Mouse (Mus musculus) left cerebral cortex, adult 2 months (tissue): ENCODE data around the gene Dbndd1. TPM values are rescaled to one million over a fixed set of nuclear protein-coding genes. Genes with fewer than 3 reads are reported as not detected.

Experiments used
- DNase-seq, 2 experiments: peaks; one replicate each; pipeline ENCODE4 v3.0.0; 2021 to 2022; ENCODE audit warnings: low spot score in 2 of 2, mixed read lengths in 1 of 2; ENCODE audit errors: extremely low spot score in 1 of 2
- H3K27ac ChIP-seq: fragments of 200-600 bp; 2 replicates; pipeline ENCODE4 v1.8.1; 2022
- H3K4me3 ChIP-seq: fragments of 200-600 bp; 2 replicates; pipeline ENCODE4 v1.8.1; 2022
- CTCF ChIP-seq: fragments of 200-600 bp; IDR thresholded peaks from 2 replicates; pipeline ENCODE4 v1.8.1; 2022; ENCODE audit warnings: antibody characterized with exemption, mild to moderate bottlenecking, moderate library complexity
- intact Hi-C: fragments of 180-260 bp; cut with DNase I; formaldehyde crosslinking; loops from one replicate; pipeline ENCODE4 v1.15.1; 2025
- total RNA-seq, 2 experiments: library from RNA; stranded (reverse); gene quantifications; 2 replicates each; pipeline ENCODE4 v1.2.3; 2021

Dbndd1 gene
- total RNA-seq, 2 experiments from 2014 or later: 16.0 to 18.0 TPM

DNA sequence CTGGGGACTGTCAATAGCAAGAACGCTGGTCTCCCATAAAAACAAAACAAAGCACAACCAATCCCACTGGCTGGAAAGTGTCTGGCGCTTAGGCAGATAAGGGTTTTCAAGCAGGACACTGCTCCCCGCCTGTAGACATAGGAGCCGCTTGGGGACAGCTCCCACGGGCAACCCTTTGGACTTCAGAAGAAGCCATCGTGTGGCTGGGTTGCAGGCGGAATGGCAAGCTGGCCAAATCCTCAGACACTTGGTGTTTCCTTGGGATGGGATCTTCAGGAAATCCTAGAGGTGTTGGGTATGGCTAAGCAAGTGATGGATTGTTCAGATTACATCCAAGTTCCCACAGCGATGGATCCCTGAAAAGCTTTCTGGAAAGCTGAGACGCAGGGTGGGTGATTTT lies 1.1 kb downstream of the Dbndd1 start:
- DNase-seq: no peak
- intact Hi-C loops: no loop called here
- TF ChIP-seq CTCF: no peak
- H3K4me3 ChIP-seq: peak overlapping the region; percentile 74
- H3K27ac ChIP-seq: peak overlapping the region; percentile 83

DNA sequence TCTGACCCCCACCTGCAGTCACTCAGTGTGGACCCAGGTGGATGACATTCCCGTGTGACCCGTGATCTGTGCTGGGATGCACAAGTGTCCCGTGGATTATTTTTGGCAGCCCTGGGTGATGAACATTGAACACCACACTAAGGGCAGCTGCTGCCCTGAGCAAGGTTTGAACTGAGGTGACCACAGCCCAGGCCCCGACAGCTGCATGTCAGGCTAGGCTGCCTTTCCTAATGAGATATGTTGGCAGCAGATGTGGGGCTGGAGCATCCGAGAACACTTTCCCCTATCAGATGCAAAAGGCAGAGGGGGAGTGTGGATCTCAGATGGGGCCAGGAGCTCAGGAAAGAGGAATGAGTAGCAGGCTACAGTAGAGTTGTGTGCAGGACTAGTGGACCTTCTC lies 4.4 kb downstream of the Dbndd1 start:
- no peak overlapping the region for H3K4me3 ChIP-seq
- no peak for TF ChIP-seq CTCF
- no peak overlapping the region for H3K27ac ChIP-seq
- no peak for DNase-seq
- intact Hi-C loops: no loop called here

DNA sequence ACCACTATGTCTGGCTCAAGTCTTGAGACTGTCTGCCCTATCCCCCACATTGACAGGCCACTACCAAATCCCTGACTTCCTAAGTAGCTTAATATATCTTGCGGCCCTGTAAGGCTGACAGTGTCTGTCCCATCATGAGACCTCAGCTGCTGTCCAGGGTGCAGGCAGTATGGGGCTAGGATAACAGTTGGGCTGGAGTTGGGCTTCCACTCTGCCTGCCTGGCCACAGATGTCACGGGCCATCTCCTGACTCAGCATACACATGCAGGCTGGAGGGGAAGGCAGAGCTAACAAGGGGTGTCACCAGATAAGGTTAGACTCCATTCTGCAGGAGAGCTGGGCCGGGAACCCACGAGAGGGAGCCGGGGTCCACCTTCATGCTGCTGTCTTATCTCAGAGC lies 8.1 kb downstream of the Dbndd1 start:
- no peak overlapping the region for H3K4me3 ChIP-seq
- intact Hi-C loops: no loop called here
- TF ChIP-seq CTCF: no peak

GRCm38 (mm10) chr8:123505695-123506094 lies 9.6 kb downstream of the Dbndd1 start:
- no peak for DNase-seq
- intact Hi-C loops: no loop called here
- no peak overlapping the region for H3K4me3 ChIP-seq
- H3K27ac ChIP-seq: no peak overlapping the region
- no peak for TF ChIP-seq CTCF

More for the DNA sequence above, 8.1 kb downstream of the Dbndd1 start:
- no peak overlapping the region for H3K27ac ChIP-seq
- no peak for DNase-seq

GRCm38 (mm10) chr8:123505267-123505666 lies 10.0 kb downstream of the Dbndd1 start:
- DNase-seq: no peak
- intact Hi-C loops: no loop called here
- H3K27ac ChIP-seq: no peak overlapping the region

DNA sequence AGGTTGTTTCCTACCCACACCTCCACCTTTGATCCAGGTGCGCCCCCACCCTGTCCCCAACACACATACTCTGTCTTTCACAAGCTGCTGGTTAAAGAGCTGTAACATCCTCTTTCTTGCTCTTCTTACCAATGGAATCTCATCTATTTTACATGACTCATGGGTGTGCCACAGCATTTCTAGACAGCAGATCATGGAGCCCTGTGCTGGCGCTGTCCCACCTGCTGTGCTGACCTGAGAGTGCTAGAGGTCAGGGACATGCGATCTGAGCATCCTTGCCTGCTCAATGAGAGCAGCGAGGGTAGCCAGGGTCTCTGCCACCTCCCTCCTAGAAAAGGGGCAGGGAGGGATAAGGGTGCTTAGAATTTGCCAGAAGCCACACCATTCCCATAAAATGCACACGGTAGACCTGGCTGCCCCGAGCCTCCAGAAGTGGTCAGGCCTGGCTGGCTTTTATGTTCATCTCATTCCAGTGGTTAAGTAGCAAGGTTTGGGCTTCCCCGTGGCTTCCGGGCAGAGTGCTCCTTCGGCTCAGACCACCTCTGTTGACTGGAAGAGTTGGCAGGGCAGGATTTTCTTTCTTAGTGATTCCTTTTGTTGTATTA lies 10.6 kb downstream of the Dbndd1 start:
- DNase-seq: no peak
- H3K27ac ChIP-seq: no peak overlapping the region
- no peak for TF ChIP-seq CTCF
- no peak overlapping the region for H3K4me3 ChIP-seq
- intact Hi-C loops: no loop called here

More at GRCm38 (mm10) chr8:123505267-123505666, 10.0 kb downstream of the Dbndd1 start:
- no peak overlapping the region for H3K4me3 ChIP-seq
- no peak for TF ChIP-seq CTCF

DNA sequence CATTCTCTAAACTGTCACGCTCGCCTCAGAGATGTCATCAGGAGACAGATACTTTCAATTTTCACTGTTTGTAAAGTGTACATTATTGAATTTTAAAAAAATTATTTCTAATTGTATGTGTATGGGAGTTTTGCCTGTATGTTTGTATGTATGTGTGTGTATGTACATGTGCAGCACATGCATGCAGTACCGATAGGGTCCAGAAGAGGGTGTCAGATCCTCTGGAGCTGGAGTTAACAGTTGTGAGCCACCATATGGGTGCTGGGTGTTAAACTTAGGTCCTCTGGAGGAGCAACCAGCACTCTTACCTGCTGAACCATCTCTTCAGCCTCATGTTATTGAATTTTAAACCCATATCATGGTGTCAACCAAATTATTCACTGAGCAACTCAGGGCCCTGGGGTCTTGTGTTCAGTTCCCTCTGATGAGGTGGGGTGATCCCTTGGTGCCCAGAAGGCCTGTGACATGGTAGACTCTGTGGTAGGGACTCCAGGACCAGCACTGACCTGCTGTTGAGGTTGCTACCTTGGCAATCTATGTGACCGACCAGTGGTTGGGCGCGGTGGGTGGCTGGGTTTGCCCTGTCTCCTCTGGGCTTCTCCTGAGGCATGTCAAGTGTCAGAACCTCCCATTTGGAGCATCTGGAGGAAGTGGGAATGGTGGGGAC lies 11.3 kb downstream of the Dbndd1 start:
- peak; percentile 26 for TF ChIP-seq CTCF
- DNase-seq: no peak
- no peak overlapping the region for H3K27ac ChIP-seq
- no peak overlapping the region for H3K4me3 ChIP-seq
- intact Hi-C loops: no loop called here

DNA sequence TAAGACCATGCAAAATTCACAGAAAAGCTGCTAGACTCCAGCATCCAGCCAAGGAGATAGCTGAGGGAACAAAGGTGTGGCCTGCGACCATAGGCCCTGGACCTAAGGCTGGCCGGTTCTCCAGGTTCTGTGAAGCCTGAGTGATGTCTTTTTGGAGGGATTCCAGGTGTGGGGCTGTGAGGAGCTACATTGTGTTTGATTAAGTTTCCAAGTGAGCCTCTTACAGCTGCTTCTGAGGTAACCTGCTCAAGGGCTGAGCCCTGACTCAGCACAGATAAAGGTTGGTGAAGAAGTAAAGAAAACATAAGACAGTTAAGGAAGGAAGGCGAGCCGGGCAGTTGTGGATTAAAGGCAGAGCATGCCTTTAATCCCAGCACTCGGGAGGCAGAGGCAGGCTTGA lies 13.1 kb downstream of the Dbndd1 start:
- intact Hi-C loops: no loop called here
- DNase-seq: no peak
- no peak overlapping the region for H3K4me3 ChIP-seq
- no peak for TF ChIP-seq CTCF
- H3K27ac ChIP-seq: no peak overlapping the region

DNA sequence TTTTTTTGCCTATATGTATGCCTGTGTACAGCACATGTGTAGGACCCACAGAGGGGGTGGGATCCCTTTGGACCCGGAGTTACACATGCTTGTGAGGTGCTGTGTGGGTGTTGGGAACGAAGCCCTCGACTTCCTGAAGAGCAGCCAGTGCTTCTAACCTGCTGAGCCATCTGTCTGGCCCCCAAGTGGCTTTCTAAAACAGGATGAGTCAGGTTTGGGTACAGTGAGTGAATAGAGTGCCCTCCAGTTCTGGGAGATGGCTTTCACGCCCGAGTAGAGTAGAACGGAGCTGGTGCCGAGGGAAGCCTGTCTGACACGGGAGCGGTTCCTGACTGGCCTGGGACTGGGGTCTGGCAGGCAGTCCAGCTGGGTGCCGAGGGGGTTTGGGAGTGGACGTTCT lies 15.7 kb downstream of the Dbndd1 start:
- no peak for DNase-seq
- no peak overlapping the region for H3K4me3 ChIP-seq
- H3K27ac ChIP-seq: no peak overlapping the region
- intact Hi-C loops: no loop called here
- no peak for TF ChIP-seq CTCF

- Histone ChIP-seq H3K4me3 (no peak overlapping the region), H3K27ac (no peak overlapping the region)
- no peak for TF ChIP-seq CTCF
- DNase-seq: no peak
- intact Hi-C loops: no loop called here
Measured at GRCm38 (mm10) chr8:123498963-123499362, 16.3 kb downstream of the Dbndd1 start.

DNA sequence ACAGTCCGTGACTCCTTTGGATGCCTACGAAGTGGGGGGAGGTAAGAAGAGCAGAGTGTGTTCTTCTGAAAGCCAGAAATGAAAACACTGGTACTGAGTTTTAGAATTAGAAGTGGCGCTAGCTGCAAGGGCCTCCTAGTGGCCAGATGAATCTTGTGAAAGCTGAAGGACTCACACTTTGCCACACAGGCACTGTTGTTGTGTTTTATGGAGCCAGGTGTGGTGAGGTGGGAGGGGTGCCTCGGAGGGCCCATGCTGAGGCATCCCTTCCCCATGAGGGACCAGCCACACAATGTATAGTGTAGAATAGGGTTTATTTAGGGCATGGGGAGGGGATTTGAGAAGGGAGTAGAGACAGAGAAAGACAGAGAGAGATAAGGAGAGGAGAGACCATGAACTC lies 17.6 kb downstream of the Dbndd1 start:
- TF ChIP-seq CTCF: no peak; the same call in 1 of the 2 replicates

DNA sequence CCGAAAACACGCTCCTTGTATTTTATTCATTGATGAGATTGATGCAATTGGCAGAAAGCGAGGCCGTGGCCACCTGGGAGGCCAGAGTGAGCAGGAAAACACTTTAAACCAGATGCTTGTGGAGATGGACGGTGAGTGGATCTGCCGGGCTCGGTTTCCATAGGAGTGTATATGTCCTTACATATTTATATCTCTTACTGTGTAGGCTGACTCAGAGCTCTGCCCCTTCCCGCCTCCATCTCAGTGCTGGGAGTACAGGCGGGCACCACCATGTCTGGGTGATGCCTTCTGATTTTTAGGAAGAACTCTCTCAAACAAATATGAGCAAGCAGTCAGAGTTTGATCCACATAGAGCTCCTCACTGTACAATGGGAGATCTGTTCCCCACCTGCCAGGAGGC lies 22.4 kb downstream of the Dbndd1 start:
- Histone ChIP-seq H3K27ac (no peak overlapping the region), H3K4me3 (no peak overlapping the region)
- no peak for TF ChIP-seq CTCF
- intact Hi-C loops: no loop called here
- DNase-seq: no peak

More for the DNA sequence above, 17.6 kb downstream of the Dbndd1 start:
- no peak for DNase-seq
- intact Hi-C loops: no loop called here
- no peak overlapping the region for H3K27ac ChIP-seq
- no peak overlapping the region for H3K4me3 ChIP-seq
